Comparison of ENCODE assay signal across 9 mouse cellular contexts in genomic region chr11:66258851-66259250, GRCm38 (mm10).
A peak's percentile ranks its signal among the peaks of the same experiment; 100 is the strongest.
DNase-seq lines count a peak whose midpoint lies in the region; TF ChIP-seq lines count a peak whose summit lies in the region.
"Had no signal": no experiment of that assay in that cellular context is flagged by ENCODE, and none has a peak within 500 bp of the region (broad histone marks: within the 10 kb centered on the region; RNA-seq: fewer than 3 reads in every experiment).

No protein-coding gene starts in this region.

- no peak overlapping the region for H3K4me3 ChIP-seq in gastrocnemius, adult 2 months
- H3K4me3 ChIP-seq: erythroblast, embryonic 14.5 days had no signal

- peak; percentile 30 for DNase-seq in gastrocnemius, adult 2 months
- DNase-seq in gastrocnemius, adult 18-20 months (ENCODE audit: low spot score) = no peak
- peak; percentile 40 for DNase-seq in urinary bladder, postnatal 25 days (ENCODE audit: low spot score)
- DNase-seq in urinary bladder, adult 2 months (ENCODE audit: low spot score) = no peak
- peak; percentile 88 to 89 for DNase-seq in kidney, postnatal 4 days
- DNase-seq in yolk sac, embryonic 10.5 days (ENCODE audit: low spot score) = peak; percentile 36
- DNase-seq in cerebellum, adult 11-12 months = no peak
- DNase-seq in cerebellum, postnatal 4 days (ENCODE audit: low spot score in 2 of 2) = no peak

- no peak for TF ChIP-seq CTCF in gastrocnemius, adult 2 months (IDR thresholded peaks at IDR 0.05)

- no peak overlapping the region for H3K27ac ChIP-seq in gastrocnemius, adult 2 months

- intact Hi-C loops in gastrocnemius, adult 2 months (cut with DNase I) = no loop called here

Comparison
In these comparisons a context has a peak if more than half of its experiments do, and no peak if none do; other contexts are left out.
1. DNase-seq: peak in gastrocnemius, adult 2 months (single experiment), urinary bladder, postnatal 25 days (single experiment), kidney, postnatal 4 days (2 of 2) and yolk sac, embryonic 10.5 days (single experiment); none in gastrocnemius, adult 18-20 months (single experiment), urinary bladder, adult 2 months (single experiment), cerebellum, adult 11-12 months (single experiment) and cerebellum, postnatal 4 days (0 of 2).